Mouse (Mus musculus) frontal cortex, adult 2 months (tissue): Measurements from ENCODE around the gene Pnisr. TPM values are rescaled to one million over a fixed set of nuclear protein-coding genes. Genes with fewer than 3 reads are reported as not detected.
A peak's percentile ranks its signal among the peaks of the same experiment; 100 is the strongest.

Experiments
- DNase-seq, 2 experiments: peaks; one replicate each; pipeline ENCODE4 v3.0.0; 2022; ENCODE audit warnings: low spot score in 1 of 2; ENCODE audit errors: extremely low spot score in 1 of 2
- polyA plus RNA-seq: library from polyadenylated mRNA; depleted of rRNA; stranded (reverse); fragments of >200 nt; gene quantifications from 2 replicates; pipeline ENCODE4 v1.2.3, GENCODE M21; 2012; rRNA removed

Pnisr gene
- polyA plus RNA-seq, result 298 and 323 TPM in 2 replicates

GRCm38 (mm10) chr4:21847481-21848286 is at the start of gene Pnisr:
Pnisr (plus strand) TSS chr4:21847583.
- peak; percentile 95 to 98 for DNase-seq

GRCm38 (mm10) chr4:21801013-21801412 is 46.4 kb upstream of the Pnisr start:
- no peak for DNase-seq

- DNase-seq, result no peak
Measured at GRCm38 (mm10) chr4:21801620-21802019, 45.8 kb upstream of the Pnisr start.

- DNase-seq, result no peak
Measured at GRCm38 (mm10) chr4:21807204-21807603, 40.2 kb upstream of the Pnisr start.

GRCm38 (mm10) chr4:21810608-21811007 is 36.8 kb upstream of the Pnisr start:
- no peak for DNase-seq

- no peak for DNase-seq
Measured at GRCm38 (mm10) chr4:21812635-21813034, 34.7 kb upstream of the Pnisr start.

GRCm38 (mm10) chr4:21814029-21814428 is 33.4 kb upstream of the Pnisr start:
- peak; percentile 18 to 65 for DNase-seq

- DNase-seq, result no peak
Measured at GRCm38 (mm10) chr4:21826616-21827015, 20.8 kb upstream of the Pnisr start.

GRCm38 (mm10) chr4:21832844-21833243 is 14.5 kb upstream of the Pnisr start:
- DNase-seq, result no peak

GRCm38 (mm10) chr4:21848287-21848630 is 876 bp downstream of the Pnisr start:
- DNase-seq, result peak; percentile 73 to 91

GRCm38 (mm10) chr4:21857481-21857880 is 10.1 kb downstream of the Pnisr start:
- no peak for DNase-seq

- no peak for DNase-seq
Measured at GRCm38 (mm10) chr4:21865226-21865625, 17.8 kb downstream of the Pnisr start.

- no peak for DNase-seq
Measured at GRCm38 (mm10) chr4:21878776-21879175, 31.4 kb downstream of the Pnisr start.

- peak; percentile 69 to 88 for DNase-seq
Measured at GRCm38 (mm10) chr4:21879565-21880220, 32.3 kb downstream of the Pnisr start, which contains the start of gene Coq3. Coq3 (plus strand) TSS chr4:21879673.

GRCm38 (mm10) chr4:21882806-21883205 is 35.4 kb downstream of the Pnisr start:
- DNase-seq, result no peak

GRCm38 (mm10) chr4:21885831-21886230 is 38.4 kb downstream of the Pnisr start:
- peak in 1 of 2 experiments; percentile 43 for DNase-seq

Other genes with a start within 250 kb of the Pnisr start
- not detected in 2 replicates for gene Prdm13, start 161.6 kb upstream of the Pnisr start, polyA plus RNA-seq
- 25.2 and 27.9 TPM in 2 replicates for gene Ccnc, start 119.9 kb upstream of the Pnisr start, polyA plus RNA-seq
- gene Usp45, start 80.4 kb upstream of the Pnisr start, polyA plus RNA-seq, result 17.8 and 22.0 TPM in 2 replicates
- gene Tstd3, start 80.4 kb upstream of the Pnisr start, polyA plus RNA-seq, result 16.6 and 17.4 TPM in 2 replicates
- 11.0 and 11.7 TPM in 2 replicates for gene Coq3, start 32.1 kb downstream of the Pnisr start, polyA plus RNA-seq
- 19.9 and 23.7 TPM in 2 replicates for gene Faxc, start 83.7 kb downstream of the Pnisr start, polyA plus RNA-seq